Mouse (Mus musculus) monocyte, adult 5-6 weeks (primary cell): ENCODE measurements around the gene Stk39. TPM values are rescaled to one million over a fixed set of nuclear protein-coding genes. Genes with fewer than 3 reads are reported as not detected.

ENCODE experiments used
- ATAC-seq: fragments of 153-309, 156-312 bp; replicated peaks from 2 replicates; pipeline ENCODE4 v1.8.0; 2017; ENCODE audit warnings: mild to moderate bottlenecking; ENCODE audit not compliant: low TSS enrichment, insufficient number of reproducible peaks, severe bottlenecking, poor library complexity, low FRiP score
- total RNA-seq: library from RNA; stranded (forward); fragments of 200-1000, 200-491, 200-594 nt; gene quantifications from 3 replicates; pipeline ENCODE4 v1.2.3, GENCODE M21; 2017

Gene Stk39
- total RNA-seq, 1 experiment from 2014 or later, result 5.4 TPM

- ATAC-seq, result no peak
Measured at GRCm38 (mm10) chr2:68366897-68367193, 105.2 kb downstream of the Stk39 start.

DNA sequence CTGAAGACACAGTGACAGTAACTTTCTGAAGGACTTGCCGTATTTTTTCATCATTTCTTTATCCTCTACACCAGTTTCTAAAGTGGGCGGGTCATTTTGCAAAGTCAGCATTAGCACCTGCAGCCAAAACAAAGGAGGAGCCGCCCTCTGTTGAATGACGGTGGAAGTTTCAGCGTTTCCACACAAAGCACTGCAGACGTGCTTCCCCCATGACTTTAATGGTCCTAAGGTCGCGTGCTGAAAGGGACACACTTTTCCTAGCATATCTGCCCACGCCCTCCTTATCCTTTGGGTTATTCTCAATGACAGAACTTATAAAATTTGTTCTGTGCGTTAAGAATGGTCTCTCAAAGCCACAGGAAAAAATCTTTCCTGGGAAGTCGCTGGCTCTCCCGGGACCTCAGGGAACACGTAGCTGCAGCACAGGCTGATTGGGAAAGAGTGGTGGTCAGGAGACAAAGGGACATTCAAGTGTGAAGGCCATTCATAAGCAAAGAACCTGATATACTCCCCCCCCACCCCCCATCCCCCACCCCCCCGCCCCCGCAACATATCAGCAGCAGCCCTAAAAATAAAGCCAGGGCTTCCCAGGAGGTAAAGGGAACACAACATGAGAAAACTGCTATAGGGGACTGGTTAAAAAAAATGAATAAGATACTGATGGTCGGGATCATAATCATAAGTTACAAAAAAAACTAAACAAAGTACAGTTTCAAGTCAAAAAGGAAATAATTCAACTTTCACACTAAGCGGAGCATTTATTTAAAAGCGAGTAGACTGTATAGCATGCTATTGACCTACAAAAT, 105.8 kb downstream of the Stk39 start:
- no peak for ATAC-seq

DNA sequence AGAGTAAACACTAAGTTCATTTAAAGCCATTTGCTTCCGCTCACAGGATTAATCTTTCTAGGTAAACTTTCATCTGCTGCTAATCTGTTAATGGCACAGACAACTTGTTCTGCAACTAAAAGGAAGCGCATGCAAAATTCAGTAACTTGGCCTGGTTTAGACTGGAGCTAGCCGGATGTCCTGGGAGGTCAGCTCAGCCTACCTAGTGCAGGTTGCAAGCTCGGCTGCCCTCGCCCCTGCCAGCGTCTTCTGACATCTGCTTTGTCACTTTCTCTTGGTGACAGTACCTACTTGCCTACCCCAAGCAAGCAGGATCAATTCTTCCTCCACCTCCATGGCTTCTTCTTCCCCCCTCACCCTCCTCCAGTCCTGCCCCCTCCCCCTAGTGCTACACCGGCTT, 106.6 kb downstream of the Stk39 start:
- no peak for ATAC-seq

DNA sequence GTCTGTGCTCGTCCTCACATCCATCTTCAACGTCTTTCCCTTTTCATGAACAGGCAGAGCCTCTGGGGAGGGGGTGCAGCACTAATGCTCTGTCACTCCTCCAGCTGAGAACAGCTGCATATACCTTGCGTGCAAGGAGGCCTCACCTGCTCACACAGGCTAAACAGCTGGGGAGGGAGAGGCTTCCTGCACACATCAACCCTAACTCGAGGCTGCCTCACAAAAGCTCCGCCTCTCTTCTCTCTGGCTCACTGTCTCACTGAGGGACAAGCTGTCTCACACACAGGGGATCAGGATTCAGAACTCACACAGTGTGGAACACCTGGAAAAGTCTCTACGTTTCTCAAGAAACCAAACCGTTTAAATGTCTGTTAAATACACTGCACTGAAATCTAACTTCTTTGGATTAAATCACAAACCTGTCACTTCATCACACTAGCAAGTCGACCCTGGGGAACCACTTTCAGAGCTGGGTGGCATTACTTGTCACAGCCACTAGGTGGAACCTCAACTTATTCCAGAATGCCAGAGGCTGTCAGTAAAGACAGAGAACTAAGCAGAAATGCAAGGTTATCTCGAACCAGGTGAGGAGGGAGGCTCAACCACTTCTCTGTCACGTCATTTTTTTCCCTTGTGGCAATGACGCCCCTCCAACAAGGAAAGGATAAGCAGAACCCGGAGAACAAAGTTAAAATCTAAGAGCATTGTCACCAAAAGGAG, 107.7 kb downstream of the Stk39 start:
- ATAC-seq, result peak; percentile 53; the same call in 1 of the 2 replicates

- no peak for ATAC-seq
Measured at GRCm38 (mm10) chr2:68363159-68363558, 108.9 kb downstream of the Stk39 start.

- no peak for ATAC-seq
Measured at GRCm38 (mm10) chr2:68361701-68362100, 110.4 kb downstream of the Stk39 start.

DNA sequence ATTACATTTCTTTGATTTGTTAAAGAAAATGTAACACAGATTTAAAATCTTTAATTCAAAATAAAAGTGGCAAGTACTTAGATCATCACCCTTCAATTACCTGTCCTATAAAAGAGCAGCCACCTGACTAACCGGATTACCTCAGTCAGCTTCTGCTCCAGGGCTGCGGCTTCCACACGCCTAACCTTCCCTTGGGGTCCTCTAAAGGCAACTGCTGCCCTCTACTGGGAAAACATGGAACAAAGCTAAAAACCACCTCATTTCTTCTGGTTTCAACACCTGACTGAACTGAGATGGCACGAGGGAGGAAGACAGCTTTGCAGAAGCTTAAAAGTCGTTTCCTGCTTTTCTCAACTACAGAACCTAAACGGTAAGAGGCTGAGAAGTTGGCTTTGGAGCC, 121.4 kb downstream of the Stk39 start:
- no peak for ATAC-seq

DNA sequence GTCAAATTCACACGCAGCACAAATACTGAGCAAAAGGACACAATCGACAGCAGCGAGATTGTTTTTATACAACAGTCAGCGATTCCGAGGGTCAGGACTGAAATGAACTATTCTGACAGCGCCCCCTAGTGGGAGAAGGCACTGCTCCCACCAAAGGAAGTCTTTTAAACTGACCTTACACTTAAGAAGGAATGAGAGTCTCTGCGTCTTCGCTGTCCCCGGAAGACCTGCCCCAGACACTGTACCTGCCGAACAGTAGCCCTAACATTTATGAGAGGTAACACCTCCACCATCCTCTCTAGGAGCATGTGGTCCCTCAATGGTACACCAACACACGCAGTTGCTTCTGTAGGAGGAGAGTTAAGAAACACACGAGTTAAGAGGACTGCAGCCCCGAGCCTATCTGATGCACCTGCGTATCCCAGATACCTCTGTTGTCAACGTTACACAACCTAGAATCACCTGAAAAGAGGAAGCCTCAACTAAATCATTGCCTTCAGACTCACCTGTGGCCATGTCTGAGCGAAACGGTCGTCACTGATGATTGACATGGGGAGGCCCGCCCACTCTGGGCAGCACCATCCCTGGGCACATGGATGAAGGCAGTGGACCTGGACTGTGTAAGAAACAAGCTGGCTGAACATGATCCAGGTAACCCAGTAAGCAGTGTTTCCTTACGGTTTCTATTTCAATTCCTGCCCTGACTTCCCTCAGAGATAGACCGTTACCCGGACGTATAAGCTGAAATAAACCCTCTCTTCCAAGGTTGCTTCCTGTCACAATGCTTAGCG, 122.3 kb downstream of the Stk39 start:
- 0 out of 2 replicates have a peak, but pooled peaks have one; percentile 40 for ATAC-seq

DNA sequence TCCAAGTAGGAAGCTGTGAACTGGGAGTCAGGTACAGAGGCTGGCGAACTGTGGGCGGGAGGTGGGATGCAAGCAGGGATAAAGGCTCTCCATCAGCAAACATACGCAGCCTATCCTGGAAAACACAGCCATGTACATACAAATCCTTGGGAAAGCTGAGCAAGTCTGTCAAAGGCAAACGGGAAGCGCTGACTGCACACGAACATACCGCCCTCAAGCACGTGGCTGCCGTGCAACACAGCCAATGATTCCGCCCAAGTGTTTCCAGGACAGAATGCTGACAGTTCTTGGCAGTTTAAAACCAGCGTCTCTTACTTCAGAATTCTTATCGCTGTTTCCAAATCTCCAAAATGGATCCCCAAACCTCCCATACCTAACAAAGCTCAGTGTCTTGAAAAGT, 123.1 kb downstream of the Stk39 start:
- no peak for ATAC-seq

- no peak for ATAC-seq
Measured at GRCm38 (mm10) chr2:68346606-68347237, 125.3 kb downstream of the Stk39 start.

GRCm38 (mm10) chr2:68345269-68345668, 126.8 kb downstream of the Stk39 start:
- ATAC-seq, result no peak

DNA sequence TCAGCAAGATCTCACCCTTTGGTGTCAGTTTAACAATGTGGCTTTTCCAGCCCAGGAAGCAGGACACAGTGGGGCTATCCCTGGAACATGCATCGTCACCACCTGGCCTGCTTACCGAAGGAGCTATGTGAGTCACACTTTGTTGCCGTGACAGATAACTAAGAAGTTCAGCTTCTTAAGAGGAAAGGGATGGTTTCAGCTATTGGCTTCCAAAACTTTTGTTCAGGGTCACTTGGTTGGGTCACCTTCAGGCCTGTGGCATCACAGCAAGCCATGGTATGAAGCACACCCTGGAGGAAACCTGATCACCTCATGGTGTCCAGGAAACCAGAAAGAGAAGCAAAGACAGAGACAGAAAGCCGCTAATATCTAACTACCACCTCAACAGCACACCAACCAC, 128.3 kb downstream of the Stk39 start:
- no peak for ATAC-seq

DNA sequence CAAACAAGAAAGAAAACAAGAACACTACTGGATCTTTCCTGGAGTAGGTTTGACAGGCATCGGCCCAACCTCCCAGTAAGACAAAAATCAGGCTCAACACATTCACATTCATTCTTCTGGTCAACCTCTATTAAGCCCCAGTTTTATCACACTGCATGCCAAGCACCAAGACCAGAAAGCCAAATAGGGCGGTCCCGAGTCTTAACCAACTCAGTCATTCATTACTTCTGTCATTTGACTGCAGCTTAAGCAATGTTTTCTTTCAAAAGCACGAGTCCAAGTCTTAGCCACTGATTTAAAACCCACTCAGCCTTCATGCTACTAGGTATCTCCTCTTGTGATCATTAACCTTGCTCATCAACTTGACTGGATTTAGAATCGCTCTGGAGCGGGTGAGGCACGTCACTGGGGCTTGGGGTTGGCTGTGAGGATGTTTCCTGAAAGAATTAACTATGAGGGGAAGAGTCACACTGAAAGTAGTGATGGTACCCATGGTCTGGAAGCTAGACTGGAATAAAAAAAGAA, 129.9 kb downstream of the Stk39 start:
- no peak for ATAC-seq

DNA sequence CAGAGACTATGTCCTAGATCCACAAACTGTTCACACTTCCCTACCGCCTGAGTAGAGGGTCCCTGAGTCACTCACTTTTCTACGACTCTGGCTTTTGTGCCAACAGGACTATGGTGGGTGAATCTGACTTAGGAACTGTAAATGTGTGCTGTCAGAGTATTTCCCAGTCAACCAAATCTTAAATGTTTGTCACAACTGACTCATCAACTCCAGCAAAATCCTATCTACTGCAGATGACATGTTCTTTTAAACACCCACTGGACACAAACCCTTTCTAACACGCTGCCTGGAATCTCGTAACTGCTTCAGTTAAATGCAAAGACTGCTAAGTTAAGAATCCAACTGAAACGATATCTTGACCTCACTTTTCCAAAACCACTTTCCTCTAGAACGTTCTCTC, 135.2 kb downstream of the Stk39 start:
- ATAC-seq, result no peak

DNA sequence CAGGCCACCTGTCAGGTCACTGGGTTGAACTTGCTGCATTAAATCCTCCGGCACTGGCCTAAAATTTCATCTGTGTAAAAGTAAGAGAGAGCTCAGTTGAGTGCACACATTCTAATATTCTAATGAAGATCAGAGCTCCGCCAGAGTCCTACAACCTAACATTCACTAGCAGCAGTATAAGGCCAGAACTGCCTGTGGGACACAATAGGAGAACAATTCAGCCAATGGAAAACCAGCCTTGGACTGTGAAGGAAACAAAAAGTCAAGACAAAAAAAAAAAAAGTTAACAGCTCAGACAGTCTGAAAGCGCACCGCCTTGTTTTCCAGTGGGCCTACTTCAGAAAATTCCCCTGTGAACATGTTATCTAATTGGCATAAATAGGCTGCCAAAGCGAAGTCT, 137.1 kb downstream of the Stk39 start:
- ATAC-seq, result no peak

DNA sequence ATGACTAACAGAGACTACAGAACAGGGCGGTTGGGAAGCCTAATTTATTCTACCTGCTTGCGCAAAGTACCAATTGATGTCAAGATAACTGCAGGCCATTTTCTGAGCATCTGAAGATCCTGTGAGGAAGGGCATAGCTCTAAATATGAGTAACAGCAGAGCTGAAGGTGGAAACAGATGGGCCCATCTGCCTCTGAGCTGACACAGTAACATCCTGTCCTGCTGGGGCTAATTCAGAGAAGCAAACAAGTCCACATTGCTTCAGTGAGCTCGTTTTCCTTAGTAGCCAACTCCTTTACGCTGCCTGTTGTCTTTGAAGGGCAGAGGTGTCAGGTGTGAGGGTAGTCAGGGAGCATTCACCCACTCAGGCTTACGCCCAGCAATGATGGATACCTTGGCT, 146.8 kb downstream of the Stk39 start:
- no peak for ATAC-seq

DNA sequence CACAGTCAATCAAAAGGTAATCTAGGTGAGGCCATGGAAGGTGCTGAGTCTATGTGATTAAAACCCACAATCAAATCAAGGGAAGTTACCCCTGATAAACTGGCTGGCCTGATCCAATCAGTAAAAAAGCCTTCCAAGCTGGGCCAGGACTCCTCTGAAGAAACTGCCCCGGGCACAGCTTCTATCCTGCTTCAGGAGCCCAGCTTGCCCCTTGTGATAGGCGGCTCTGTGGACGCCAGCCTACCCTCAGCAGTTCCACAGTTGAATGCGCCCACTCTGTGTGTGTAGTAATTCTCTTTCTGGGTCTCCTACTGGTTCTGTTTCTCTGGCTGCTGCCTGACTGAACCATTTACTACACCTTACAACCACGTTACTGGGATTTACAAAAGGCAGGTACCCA, 150.8 kb downstream of the Stk39 start:
- ATAC-seq, result no peak

GRCm38 (mm10) chr2:68320670-68321069, 151.4 kb downstream of the Stk39 start:
- no peak for ATAC-seq

GRCm38 (mm10) chr2:68318452-68318851, 153.6 kb downstream of the Stk39 start:
- ATAC-seq, result no peak
